Mouse (Mus musculus): ENCODE data around the gene Klhl31. TPM values are rescaled to one million over a fixed set of nuclear protein-coding genes. Genes with fewer than 3 reads are reported as not detected.

Gene Klhl31
- polyA plus RNA-seq, 1 experiment from 2014 or later: 39.8 TPM

GRCm38 (mm10) chr9:77662917-77663316 is 26.6 kb downstream of the Klhl31 start:
- no peaks in the 10 kb centered on the region for H3K9me3 ChIP-seq (ENCODE audit: control insufficient read depth, low read length)
- no peaks in the 10 kb centered on the region for H3K4me1 ChIP-seq (ENCODE audit: control insufficient read depth, insufficient read depth, low read length)
- no peak overlapping the region for H3K27ac ChIP-seq (replicated peaks; ENCODE audit: low read depth, low read length)
- no peak overlapping the region for H3K4me2 ChIP-seq (ENCODE audit: low read depth, low read length)
- DNase-seq (ENCODE audit: low spot score): peak; percentile 58
- peak; percentile 81; the same call in 1 of the 2 replicates for ATAC-seq (ENCODE audit: low read depth)
- 65% methylated on average over 3 of the region's 3 CpGs for WGBS
- no peak overlapping the region for H3K4me3 ChIP-seq (ENCODE audit: low read depth, low read length)
- no peak overlapping the region for H3K9ac ChIP-seq (ENCODE audit: low read depth, low read length)
- no peaks in the 10 kb centered on the region for H3K27me3 ChIP-seq (replicated peaks; ENCODE audit: control insufficient read depth, insufficient read depth, low read length)
- no peaks in the 10 kb centered on the region for H3K36me3 ChIP-seq (ENCODE audit: control insufficient read depth, insufficient read depth, low read length)

DNA sequence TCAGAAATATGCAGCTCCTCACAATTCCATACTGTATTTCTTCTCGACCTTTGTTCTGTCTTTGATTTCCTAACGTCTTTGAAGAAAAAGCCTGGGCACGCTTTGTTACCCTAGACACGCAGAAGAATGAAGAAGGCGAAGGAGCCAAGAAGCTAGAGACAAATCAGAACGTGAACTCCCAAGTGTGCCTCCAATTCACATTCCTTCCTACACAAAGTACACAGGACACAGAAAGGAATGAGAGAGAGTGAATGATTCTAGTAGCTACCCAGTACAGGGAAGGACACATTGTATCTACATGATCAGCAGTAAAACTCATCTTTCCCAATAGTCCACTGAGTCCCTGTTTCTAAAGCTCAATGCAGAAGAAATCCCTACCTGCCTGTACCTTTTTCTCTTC is 33.8 kb downstream of the Klhl31 start:
- H3K4me1 ChIP-seq (ENCODE audit: control insufficient read depth, insufficient read depth, low read length): no peaks in the 10 kb centered on the region
- no peak for ATAC-seq (ENCODE audit: low read depth)
- H3K4me2 ChIP-seq (ENCODE audit: low read depth, low read length): no peak overlapping the region
- no peak for DNase-seq (ENCODE audit: low spot score)
- no peak overlapping the region for H3K27ac ChIP-seq (replicated peaks; ENCODE audit: low read depth, low read length)
- no peaks in the 10 kb centered on the region for H3K27me3 ChIP-seq (replicated peaks; ENCODE audit: control insufficient read depth, insufficient read depth, low read length)
- 0 out of 2 replicates have a peak, but pooled peaks cover 9% of the 10 kb centered on the region for H3K9me3 ChIP-seq (ENCODE audit: control insufficient read depth, low read length)
- no peaks in the 10 kb centered on the region for H3K36me3 ChIP-seq (ENCODE audit: control insufficient read depth, insufficient read depth, low read length)
- no peak overlapping the region for H3K4me3 ChIP-seq (ENCODE audit: low read depth, low read length)
- 67% methylated on average over 6 of the region's 6 CpGs for WGBS
- H3K9ac ChIP-seq (ENCODE audit: low read depth, low read length): no peak overlapping the region

GRCm38 (mm10) chr9:77671004-77671403 is 34.7 kb downstream of the Klhl31 start:
- no peaks in the 10 kb centered on the region for H3K27me3 ChIP-seq (replicated peaks; ENCODE audit: control insufficient read depth, insufficient read depth, low read length)
- DNase-seq (ENCODE audit: low spot score) (no peak), ATAC-seq (ENCODE audit: low read depth) (no peak)
- no peak overlapping the region for H3K4me3 ChIP-seq (ENCODE audit: low read depth, low read length)
- no peak overlapping the region for H3K27ac ChIP-seq (replicated peaks; ENCODE audit: low read depth, low read length)
- H3K4me1 ChIP-seq (ENCODE audit: control insufficient read depth, insufficient read depth, low read length): no peaks in the 10 kb centered on the region
- no peaks in the 10 kb centered on the region for H3K36me3 ChIP-seq (ENCODE audit: control insufficient read depth, insufficient read depth, low read length)
- H3K4me2 ChIP-seq (ENCODE audit: low read depth, low read length): no peak overlapping the region
- H3K9me3 ChIP-seq (ENCODE audit: control insufficient read depth, low read length): 0 out of 2 replicates have a peak, but pooled peaks cover 9% of the 10 kb centered on the region
- H3K9ac ChIP-seq (ENCODE audit: low read depth, low read length): no peak overlapping the region
- WGBS: 92% methylated on average over 5 of the region's 5 CpGs

GRCm38 (mm10) chr9:77673218-77673617 is 36.9 kb downstream of the Klhl31 start:
- no peak overlapping the region for H3K9ac ChIP-seq (ENCODE audit: low read depth, low read length)
- H3K27ac ChIP-seq (replicated peaks; ENCODE audit: low read depth, low read length): no peak overlapping the region
- no peaks in the 10 kb centered on the region for H3K27me3 ChIP-seq (replicated peaks; ENCODE audit: control insufficient read depth, insufficient read depth, low read length)
- no peak overlapping the region for H3K4me3 ChIP-seq (ENCODE audit: low read depth, low read length)
- no peaks in the 10 kb centered on the region for H3K4me1 ChIP-seq (ENCODE audit: control insufficient read depth, insufficient read depth, low read length)
- H3K9me3 ChIP-seq (ENCODE audit: control insufficient read depth, low read length): 0 out of 2 replicates have a peak, but pooled peaks cover 9% of the 10 kb centered on the region
- ATAC-seq (ENCODE audit: low read depth) (no peak), DNase-seq (ENCODE audit: low spot score) (no peak)
- no peak overlapping the region for H3K4me2 ChIP-seq (ENCODE audit: low read depth, low read length)
- WGBS: 84% methylated on average over 4 of the region's 4 CpGs
- no peaks in the 10 kb centered on the region for H3K36me3 ChIP-seq (ENCODE audit: control insufficient read depth, insufficient read depth, low read length)

DNA sequence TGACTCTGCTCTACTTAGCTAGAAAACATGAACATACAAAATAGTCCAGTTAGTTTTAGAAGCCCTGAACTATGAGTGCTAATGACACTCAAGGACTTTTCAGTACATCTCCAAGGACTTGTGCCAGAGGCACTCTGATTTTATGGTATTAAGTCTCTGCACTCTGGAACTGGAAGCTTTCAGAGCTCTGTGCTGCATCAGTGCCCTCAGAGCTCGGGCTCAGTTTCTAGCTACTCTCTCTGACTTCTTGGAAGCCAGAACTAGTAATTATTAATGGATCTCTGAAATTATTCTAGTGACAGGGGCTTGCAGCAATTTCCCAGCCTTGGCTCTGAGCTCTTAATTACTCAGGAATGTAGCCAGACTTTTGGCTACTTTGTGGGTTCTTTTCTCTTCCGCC is 37.7 kb downstream of the Klhl31 start:
- DNase-seq (ENCODE audit: low spot score) (no peak), ATAC-seq (ENCODE audit: low read depth) (no peak)
- H3K4me3 ChIP-seq (ENCODE audit: low read depth, low read length): no peak overlapping the region
- 0 out of 2 replicates have a peak, but pooled peaks cover 9% of the 10 kb centered on the region for H3K9me3 ChIP-seq (ENCODE audit: control insufficient read depth, low read length)
- no peaks in the 10 kb centered on the region for H3K4me1 ChIP-seq (ENCODE audit: control insufficient read depth, insufficient read depth, low read length)
- H3K27ac ChIP-seq (replicated peaks; ENCODE audit: low read depth, low read length): no peak overlapping the region
- WGBS: 63% methylated on average over 2 of the region's 2 CpGs
- H3K27me3 ChIP-seq (replicated peaks; ENCODE audit: control insufficient read depth, insufficient read depth, low read length): no peaks in the 10 kb centered on the region
- no peak overlapping the region for H3K9ac ChIP-seq (ENCODE audit: low read depth, low read length)
- no peaks in the 10 kb centered on the region for H3K36me3 ChIP-seq (ENCODE audit: control insufficient read depth, insufficient read depth, low read length)
- H3K4me2 ChIP-seq (ENCODE audit: low read depth, low read length): no peak overlapping the region

DNA sequence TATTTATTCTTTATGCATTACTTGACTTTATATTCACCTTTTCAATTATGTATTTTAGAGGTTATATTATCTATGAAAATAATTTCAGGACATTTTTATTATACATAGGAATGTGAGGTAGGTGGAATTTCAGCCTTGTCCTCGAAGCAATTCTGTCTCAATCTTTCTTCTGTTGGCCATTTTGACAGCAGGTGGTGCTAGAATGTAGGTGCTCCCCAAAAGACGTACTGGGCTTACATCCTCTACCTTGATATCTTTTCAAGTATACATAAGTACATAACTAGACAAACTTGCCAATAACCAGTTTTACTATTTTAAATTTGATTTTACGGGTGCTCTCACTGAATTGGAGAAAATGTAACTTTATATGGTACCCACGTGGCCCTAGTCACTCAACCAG is 48.6 kb downstream of the Klhl31 start:
- ATAC-seq (ENCODE audit: low read depth) (no peak), DNase-seq (ENCODE audit: low spot score) (no peak)
- Histone ChIP-seq H3K9me3 (ENCODE audit: control insufficient read depth, low read length) (no peaks in the 10 kb centered on the region), H3K36me3 (ENCODE audit: control insufficient read depth, insufficient read depth, low read length) (no peaks in the 10 kb centered on the region), H3K9ac (ENCODE audit: low read depth, low read length) (no peak overlapping the region), H3K27ac (replicated peaks; ENCODE audit: low read depth, low read length) (no peak overlapping the region), H3K27me3 (replicated peaks; ENCODE audit: control insufficient read depth, insufficient read depth, low read length) (no peaks in the 10 kb centered on the region), H3K4me1 (ENCODE audit: control insufficient read depth, insufficient read depth, low read length) (no peaks in the 10 kb centered on the region), H3K4me2 (ENCODE audit: low read depth, low read length) (no peak overlapping the region), H3K4me3 (ENCODE audit: low read depth, low read length) (no peak overlapping the region)
- 71% methylated on average over 4 of the region's 4 CpGs for WGBS

DNA sequence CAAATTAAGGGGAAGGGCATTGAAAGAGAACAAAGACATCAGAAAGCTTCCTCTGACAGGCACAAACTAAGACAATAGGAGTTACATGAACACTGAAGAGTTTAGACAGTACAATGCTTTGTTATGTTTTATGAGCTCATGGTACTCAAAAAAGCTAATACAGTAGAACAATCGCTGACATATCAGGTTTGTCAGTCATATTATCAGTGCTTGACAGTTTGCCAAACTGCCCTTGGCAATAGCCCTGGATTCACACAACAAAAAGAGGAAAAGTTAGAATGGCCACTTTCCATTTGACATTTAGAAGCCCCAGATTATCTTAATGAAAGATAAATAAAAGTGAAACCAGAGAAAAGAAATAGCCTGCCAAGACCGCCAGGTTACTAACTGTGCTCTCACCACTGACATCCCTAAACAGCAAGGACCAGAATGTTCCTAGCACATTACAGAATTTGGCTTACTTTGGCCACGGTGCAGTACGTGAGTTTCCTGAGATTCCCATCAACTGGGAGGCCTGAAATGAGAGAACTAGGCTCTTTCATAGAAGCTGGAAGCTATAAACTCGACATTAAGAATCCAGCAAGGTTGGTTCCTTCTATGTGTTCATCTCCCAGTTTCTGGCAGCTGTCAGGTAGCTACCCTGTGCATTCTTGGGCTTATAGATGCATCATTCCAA is 49.7 kb downstream of the Klhl31 start:
- DNase-seq (ENCODE audit: low spot score): peak; percentile 65
- H3K4me1 ChIP-seq (ENCODE audit: control insufficient read depth, insufficient read depth, low read length): no peaks in the 10 kb centered on the region
- H3K27me3 ChIP-seq (replicated peaks; ENCODE audit: control insufficient read depth, insufficient read depth, low read length): no peaks in the 10 kb centered on the region
- 0 out of 2 replicates have a peak, but pooled peaks have one; percentile 37 for ATAC-seq (ENCODE audit: low read depth)
- no peak overlapping the region; the same call in 1 of the 2 replicates for H3K27ac ChIP-seq (replicated peaks; ENCODE audit: low read depth, low read length)
- H3K36me3 ChIP-seq (ENCODE audit: control insufficient read depth, insufficient read depth, low read length): no peaks in the 10 kb centered on the region
- H3K9me3 ChIP-seq (ENCODE audit: control insufficient read depth, low read length): no peaks in the 10 kb centered on the region
- H3K4me3 ChIP-seq (ENCODE audit: low read depth, low read length): no peak overlapping the region
- H3K4me2 ChIP-seq (ENCODE audit: low read depth, low read length): no peak overlapping the region
- no peak overlapping the region for H3K9ac ChIP-seq (ENCODE audit: low read depth, low read length)
- WGBS: 61% methylated on average over 5 of the region's 5 CpGs

DNA sequence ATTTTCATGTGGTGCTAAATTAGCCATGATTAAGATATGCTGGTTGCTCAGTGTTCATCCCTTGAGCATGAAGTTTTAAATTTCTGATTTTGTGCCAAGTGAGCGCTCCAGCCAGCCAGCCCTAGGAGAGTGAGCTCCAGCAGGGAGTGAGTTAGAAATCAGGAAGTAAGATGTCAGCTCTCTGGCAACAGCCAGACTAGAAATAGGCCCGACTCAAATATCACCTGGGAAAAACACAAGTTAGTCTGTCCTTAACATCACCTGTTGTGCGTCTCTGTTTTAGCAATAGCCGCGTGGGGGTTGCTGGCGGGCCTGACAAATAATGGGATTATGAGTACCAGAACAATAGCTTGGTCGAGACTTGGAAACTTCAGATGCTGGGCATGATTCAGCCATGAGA is 56.4 kb downstream of the Klhl31 start:
- no peak overlapping the region for H3K4me2 ChIP-seq (ENCODE audit: low read depth, low read length)
- H3K9ac ChIP-seq (ENCODE audit: low read depth, low read length): no peak overlapping the region
- H3K4me3 ChIP-seq (ENCODE audit: low read depth, low read length): no peak overlapping the region
- no peaks in the 10 kb centered on the region for H3K4me1 ChIP-seq (ENCODE audit: control insufficient read depth, insufficient read depth, low read length)
- DNase-seq (ENCODE audit: low spot score): peak; percentile 57
- H3K9me3 ChIP-seq (ENCODE audit: control insufficient read depth, low read length): no peaks in the 10 kb centered on the region
- no peaks in the 10 kb centered on the region for H3K27me3 ChIP-seq (replicated peaks; ENCODE audit: control insufficient read depth, insufficient read depth, low read length)
- no peak overlapping the region for H3K27ac ChIP-seq (replicated peaks; ENCODE audit: low read depth, low read length)
- H3K36me3 ChIP-seq (ENCODE audit: control insufficient read depth, insufficient read depth, low read length): no peaks in the 10 kb centered on the region
- 71% methylated on average over 7 of the region's 7 CpGs for WGBS
- ATAC-seq (ENCODE audit: low read depth): peak; percentile 86

DNA sequence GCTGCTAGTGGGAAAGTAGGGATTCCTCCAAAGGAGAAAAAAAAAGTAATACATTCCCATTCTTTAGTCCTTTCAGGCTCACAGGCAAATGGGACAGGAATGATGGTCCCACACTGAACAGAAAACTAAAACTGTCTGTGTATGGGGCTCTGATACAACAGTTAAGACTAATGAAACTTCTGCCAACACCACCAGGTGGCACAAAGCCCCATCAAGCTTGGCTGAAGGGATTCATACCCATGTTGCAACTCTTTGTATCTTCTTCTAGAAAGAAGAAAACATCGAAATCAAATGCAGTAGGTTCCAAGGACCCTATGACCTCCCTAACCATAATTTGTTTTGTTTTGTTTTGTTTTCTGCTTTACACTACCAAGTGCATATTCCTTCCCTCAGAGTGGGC is 57.1 kb downstream of the Klhl31 start:
- Histone ChIP-seq H3K9ac (ENCODE audit: low read depth, low read length) (no peak overlapping the region), H3K9me3 (ENCODE audit: control insufficient read depth, low read length) (no peaks in the 10 kb centered on the region), H3K27me3 (replicated peaks; ENCODE audit: control insufficient read depth, insufficient read depth, low read length) (no peaks in the 10 kb centered on the region), H3K4me1 (ENCODE audit: control insufficient read depth, insufficient read depth, low read length) (no peaks in the 10 kb centered on the region), H3K4me3 (ENCODE audit: low read depth, low read length) (no peak overlapping the region), H3K36me3 (ENCODE audit: control insufficient read depth, insufficient read depth, low read length) (no peaks in the 10 kb centered on the region), H3K4me2 (ENCODE audit: low read depth, low read length) (no peak overlapping the region), H3K27ac (replicated peaks; ENCODE audit: low read depth, low read length) (no peak overlapping the region)
- ATAC-seq (ENCODE audit: low read depth): no peak
- WGBS: 96% methylated on average over 1 of the region's 1 CpGs
- no peak for DNase-seq (ENCODE audit: low spot score)
